Mouse (Mus musculus) heart, postnatal 25 days (tissue): ENCODE data around the gene Padi6. TPM values are rescaled to one million over a fixed set of nuclear protein-coding genes. Genes with fewer than 3 reads are reported as not detected.

Source experiments
- DNase-seq: peaks from one replicate; pipeline ENCODE4 v3.0.0; 2022; ENCODE audit warnings: low spot score
- intact Hi-C: fragments of 180-260 bp; cut with DNase I; formaldehyde crosslinking; loops from one replicate; pipeline ENCODE4 v1.15.1; 2025
- total RNA-seq, 2 experiments: library from RNA; stranded (reverse); gene quantifications; 2 replicates each; pipeline ENCODE4 v1.2.3; 2021

The Padi6 gene
- total RNA-seq, 2 experiments from 2014 or later: not detected

GRCm38 (mm10) chr4:140710781-140711180 lies 31.7 kb downstream of the Padi6 start:
- no peak for DNase-seq
- intact Hi-C loops: no loop called here

GRCm38 (mm10) chr4:140709617-140710016 lies 32.8 kb downstream of the Padi6 start:
- DNase-seq: no peak
- intact Hi-C loops: no loop called here

- DNase-seq: no peak
These were observed 33.3 kb downstream of the Padi6 start for GRCm38 (mm10) chr4:140709111-140709510.

GRCm38 (mm10) chr4:140708297-140708927 lies 34.0 kb downstream of the Padi6 start:
- intact Hi-C loops: no loop called here
- DNase-seq: no peak

More at GRCm38 (mm10) chr4:140709111-140709510, 33.3 kb downstream of the Padi6 start:
- intact Hi-C loops: no loop called here

GRCm38 (mm10) chr4:140707615-140708014 lies 34.8 kb downstream of the Padi6 start:
- DNase-seq: no peak
- intact Hi-C loops: no loop called here

GRCm38 (mm10) chr4:140704166-140704565 lies 38.3 kb downstream of the Padi6 start:
- no peak for DNase-seq
- intact Hi-C loops: no loop called here

GRCm38 (mm10) chr4:140703636-140704035 lies 38.8 kb downstream of the Padi6 start:
- no peak for DNase-seq
- intact Hi-C loops: no loop called here

GRCm38 (mm10) chr4:140702611-140703327 lies 39.7 kb downstream of the Padi6 start:
- intact Hi-C loops: no loop called here
- peak; percentile 75 for DNase-seq

- DNase-seq: no peak
- intact Hi-C loops: loop anchor here (2.0 kb wide), 1 partner anchor 21 kb away; no protein-coding TSS in a partner anchor
These were observed 40.5 kb downstream of the Padi6 start for GRCm38 (mm10) chr4:140701716-140702561.

GRCm38 (mm10) chr4:140701049-140701715 lies 41.3 kb downstream of the Padi6 start:
- DNase-seq: peak; percentile 62
- intact Hi-C loops: loop anchor here (2.0 kb wide), 1 partner anchor 20 kb away; no protein-coding TSS in a partner anchor

- intact Hi-C loops: loop anchor here (2.0 kb wide), 1 partner anchor 20 kb away; no protein-coding TSS in a partner anchor
- no peak for DNase-seq
These were observed 42.0 kb downstream of the Padi6 start, which contains the start of gene Rcc2 for GRCm38 (mm10) chr4:140700269-140701018. TSS of gene Rcc2 (plus strand) at chr4:140700541.

GRCm38 (mm10) chr4:140699441-140700127 lies 42.9 kb downstream of the Padi6 start:
- peak; percentile 70 for DNase-seq
- intact Hi-C loops: loop anchor here (2.0 kb wide), 1 partner anchor 19 kb away; no protein-coding TSS in a partner anchor

GRCm38 (mm10) chr4:140695675-140696585 lies 46.5 kb downstream of the Padi6 start:
- DNase-seq: no peak
- intact Hi-C loops: no loop called here

GRCm38 (mm10) chr4:140695146-140695545 lies 47.3 kb downstream of the Padi6 start:
- no peak for DNase-seq
- intact Hi-C loops: no loop called here

GRCm38 (mm10) chr4:140694551-140695060 lies 47.8 kb downstream of the Padi6 start:
- DNase-seq: no peak
- intact Hi-C loops: no loop called here

- no peak for DNase-seq
- intact Hi-C loops: no loop called here
These were observed 48.9 kb downstream of the Padi6 start for GRCm38 (mm10) chr4:140693513-140693912.

GRCm38 (mm10) chr4:140691481-140691880 lies 51.0 kb downstream of the Padi6 start:
- intact Hi-C loops: no loop called here
- no peak for DNase-seq
